Mouse (Mus musculus) myocyte (in vitro differentiated cells): ENCODE measurements around the gene Cd8a.

ENCODE experiments used
- CEBPB ChIP-seq: IDR thresholded peaks from 2 replicates; pipeline ENCODE4 v1.6.1; 2011; ENCODE audit warnings: mild to moderate bottlenecking, moderate library complexity; ENCODE audit not compliant: poor library complexity, insufficient read depth, severe bottlenecking
- MAX ChIP-seq: IDR thresholded peaks from one replicate; pipeline ENCODE4 v1.6.1; 2011; ENCODE audit warnings: low read depth, mild to moderate bottlenecking, control low read depth
- MYOG ChIP-seq, 3 experiments: IDR thresholded peaks; one replicate each; pipeline ENCODE4 v1.6.1; 2011; ENCODE audit warnings: control low read depth in 2 of 3, low read depth in 2 of 3, mild to moderate bottlenecking in 2 of 3; ENCODE audit not compliant: insufficient read length in 2 of 3, control insufficient read depth in 1 of 3, insufficient read depth in 1 of 3
- POLR2A ChIP-seq: IDR thresholded peaks from one replicate; pipeline ENCODE4 v1.6.1; 2011; ENCODE audit warnings: low read depth, mild to moderate bottlenecking, control low read depth, moderate library complexity; ENCODE audit not compliant: insufficient read length
- POLR2AphosphoS2 ChIP-seq: IDR thresholded peaks from one replicate; pipeline ENCODE4 v1.6.1; 2011; ENCODE audit warnings: low read depth, control low read depth; ENCODE audit not compliant: insufficient read length
- REST ChIP-seq: IDR thresholded peaks from one replicate; pipeline ENCODE4 v1.6.1; 2011; ENCODE audit warnings: mild to moderate bottlenecking, control low read depth, moderate library complexity; ENCODE audit not compliant: insufficient read depth, insufficient read length
- TCF12 ChIP-seq: IDR thresholded peaks from one replicate; pipeline ENCODE4 v1.6.1; 2011; ENCODE audit warnings: mild to moderate bottlenecking, control low read depth; ENCODE audit not compliant: poor library complexity, insufficient read depth, severe bottlenecking
- USF1 ChIP-seq: IDR thresholded peaks from one replicate; pipeline ENCODE4 v1.6.1; 2011; ENCODE audit warnings: low read depth, mild to moderate bottlenecking, control low read depth, moderate library complexity

DNA sequence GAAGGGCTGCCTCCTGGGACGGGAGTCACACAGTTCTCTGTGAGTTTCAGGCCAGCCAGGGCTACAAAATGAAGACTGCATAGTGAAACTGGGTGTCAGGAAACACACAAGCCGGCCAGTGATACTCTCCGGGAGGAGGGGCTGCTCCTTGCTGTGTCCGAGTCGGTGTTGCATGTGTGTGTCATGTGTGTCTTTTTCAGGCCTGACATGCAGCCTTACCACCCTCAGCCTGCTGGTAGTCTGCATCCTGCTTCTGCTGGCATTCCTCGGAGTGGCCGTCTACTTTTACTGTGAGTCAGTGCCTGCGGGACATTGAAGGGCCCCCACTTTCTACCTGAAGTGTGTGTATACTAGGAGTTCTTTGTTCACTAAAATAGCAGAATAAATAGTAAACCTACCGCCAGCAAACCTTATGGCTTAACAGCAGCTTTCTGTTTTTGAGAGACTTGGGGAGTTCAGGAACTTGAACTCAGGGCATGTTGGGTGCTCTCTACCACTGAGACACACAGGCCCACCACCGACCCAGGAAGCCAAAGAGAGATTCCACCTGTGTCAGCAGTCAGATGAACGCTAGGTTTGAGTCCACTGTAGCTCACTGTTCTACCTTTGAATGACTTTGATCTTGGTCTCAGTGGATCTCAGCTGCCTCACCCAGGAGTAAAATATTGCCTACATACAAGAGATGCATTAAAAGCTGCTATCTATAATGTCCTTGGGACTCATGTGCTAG is 40.8 kb upstream of the Cd8a start:
- TF ChIP-seq TCF12 (no peak), POLR2A (no peak), REST (no peak), POLR2AphosphoS2 (no peak), MAX (no peak), USF1 (no peak), CEBPB (no peak), MYOG (IDR thresholded peaks at IDR 0.05; ENCODE audit: control insufficient read depth in 1 of 3, insufficient read depth in 1 of 3, insufficient read length in 2 of 3, low read depth in 2 of 3) (no peak)
